Mouse (Mus musculus): ENCODE measurements around the gene Stam.

DNA sequence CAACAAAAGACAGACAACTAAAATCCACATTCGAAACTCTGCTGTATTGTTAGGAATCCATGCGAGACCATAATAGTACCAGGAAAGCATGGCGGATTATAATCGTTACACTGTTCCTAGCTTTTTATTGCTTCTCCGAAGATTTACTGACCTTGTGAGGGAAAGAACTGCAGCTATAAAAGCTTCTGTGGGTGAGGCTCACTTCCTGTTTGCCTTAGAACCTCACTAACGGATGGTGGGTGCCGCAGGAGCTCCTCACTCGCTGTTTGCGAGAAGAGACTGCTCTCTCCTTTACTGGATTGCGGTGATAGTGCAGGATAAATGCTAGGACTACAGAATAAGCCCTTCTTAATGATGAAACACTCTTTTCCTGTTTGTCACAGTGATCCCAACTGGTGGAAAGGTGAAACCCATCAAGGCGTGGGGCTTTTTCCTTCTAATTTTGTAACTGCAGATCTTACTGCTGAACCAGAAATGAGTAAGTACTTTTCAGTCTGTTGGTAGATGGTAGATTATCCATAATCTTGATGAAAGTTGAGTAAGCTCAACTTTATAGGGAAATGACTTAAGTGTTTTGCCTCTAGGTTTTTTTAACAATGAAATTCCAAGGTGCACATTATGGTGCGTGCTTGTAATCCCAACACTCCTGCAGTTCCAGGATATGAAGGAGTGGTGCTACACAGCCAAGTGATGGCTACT, 56.9 kb downstream of the Stam start:
- no peak for TF ChIP-seq CTCF (IDR thresholded peaks at IDR 0.05; ENCODE audit: borderline replicate concordance, extremely low read depth, insufficient read depth, insufficient read length)
- no peak for TF ChIP-seq POLR2A (IDR thresholded peaks at IDR 0.05; ENCODE audit: borderline replicate concordance, extremely low read depth, insufficient read depth, insufficient read length, poor library complexity, severe bottlenecking)

All from brain, embryonic 14.5 days (tissue).